Mouse (Mus musculus): Measurements from ENCODE around the gene Clec2i. TPM values are rescaled to one million over a fixed set of nuclear protein-coding genes. Genes with fewer than 3 reads are reported as not detected.
"Not testable (repeated sequence)": the region's sequence is repeated elsewhere in the genome, so short reads cannot be mapped to it uniquely, and the experiment has no call there.

Gene Clec2i
- total RNA-seq, 2 experiments from 2014 or later: 0.15 TPM; not detected in 1

DNA sequence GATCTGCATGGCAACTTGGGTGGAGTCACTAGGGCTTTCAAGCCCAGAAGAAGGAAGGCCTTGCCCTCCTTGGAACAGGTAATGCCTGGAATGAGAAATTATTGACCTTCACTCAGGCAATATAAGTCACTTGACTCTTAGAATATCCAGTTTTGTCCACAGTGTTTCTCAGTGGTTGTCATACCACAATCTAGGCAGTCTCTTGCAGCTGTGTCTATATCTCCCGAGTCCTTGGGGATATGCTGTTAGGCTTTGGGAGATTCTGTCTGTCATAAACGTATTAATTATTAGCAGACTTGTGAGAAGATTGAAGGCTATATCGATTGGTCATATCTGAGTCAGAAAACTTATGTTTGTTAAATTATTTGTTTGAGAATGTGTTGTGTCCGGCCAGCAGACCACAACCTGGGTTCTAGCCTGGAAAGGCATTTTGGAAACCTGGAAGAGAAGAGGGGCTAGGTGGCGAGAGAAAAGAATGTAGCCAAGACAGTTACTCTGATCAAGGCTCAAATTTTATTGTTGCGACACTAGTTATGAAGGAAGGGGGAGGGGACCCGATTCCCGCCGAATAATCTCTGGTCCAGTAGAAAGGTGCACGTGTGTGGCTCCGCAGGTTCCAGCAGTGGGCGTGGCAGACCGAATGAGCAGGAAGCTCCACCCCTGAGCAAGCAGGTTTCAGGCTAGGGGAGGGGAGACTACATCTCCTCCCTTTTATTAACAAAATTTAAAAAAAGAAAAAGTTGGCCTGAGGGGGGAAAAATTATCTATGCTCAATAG, 48.7 kb downstream of the Clec2i start:
- DNase-seq (ENCODE audit: low spot score in 2 of 2); intact Hi-C loops (cut with DNase I): not testable (repeated sequence)

DNA sequence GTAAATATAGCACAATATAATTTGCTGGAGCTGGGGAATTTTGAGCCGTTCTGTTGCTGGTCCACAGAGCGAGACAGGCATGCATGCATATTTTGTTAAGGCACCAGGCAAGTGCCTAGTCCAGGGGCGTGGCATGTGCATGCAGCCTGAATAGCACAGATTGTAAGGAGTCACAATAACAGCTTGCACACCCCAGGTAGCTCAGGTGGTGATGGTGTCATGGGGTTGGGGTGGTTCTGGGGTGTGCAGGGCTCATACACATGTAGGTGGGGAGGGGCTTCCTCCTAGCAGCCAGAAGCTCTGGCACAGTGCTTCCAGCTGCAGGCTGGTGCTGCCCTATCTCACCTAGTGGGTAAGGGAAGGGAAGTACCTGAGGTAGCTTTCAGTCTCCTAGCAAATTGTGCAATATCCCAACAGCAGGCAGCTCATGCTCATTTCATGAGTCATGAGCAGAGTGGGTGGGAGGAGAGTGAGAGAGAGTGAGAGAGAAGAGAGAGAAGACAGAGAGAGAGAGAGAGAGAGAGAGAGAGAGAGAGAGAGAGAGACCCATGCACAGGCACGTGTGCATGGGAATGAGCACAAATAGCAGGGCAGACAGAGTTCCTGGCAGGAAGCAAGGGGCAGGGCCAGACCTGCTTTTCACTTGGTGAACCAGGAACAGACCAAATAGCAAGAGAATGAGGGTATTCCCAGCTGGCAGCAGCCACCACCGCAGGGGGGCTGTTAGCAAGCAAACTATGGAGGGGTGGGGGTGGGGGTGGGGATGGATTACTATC, 54.4 kb downstream of the Clec2i start:
- intact Hi-C loops (cut with DNase I): no loop called here
- DNase-seq (ENCODE audit: low spot score in 2 of 2): peak in 1 of 2 experiments; percentile 3

DNA sequence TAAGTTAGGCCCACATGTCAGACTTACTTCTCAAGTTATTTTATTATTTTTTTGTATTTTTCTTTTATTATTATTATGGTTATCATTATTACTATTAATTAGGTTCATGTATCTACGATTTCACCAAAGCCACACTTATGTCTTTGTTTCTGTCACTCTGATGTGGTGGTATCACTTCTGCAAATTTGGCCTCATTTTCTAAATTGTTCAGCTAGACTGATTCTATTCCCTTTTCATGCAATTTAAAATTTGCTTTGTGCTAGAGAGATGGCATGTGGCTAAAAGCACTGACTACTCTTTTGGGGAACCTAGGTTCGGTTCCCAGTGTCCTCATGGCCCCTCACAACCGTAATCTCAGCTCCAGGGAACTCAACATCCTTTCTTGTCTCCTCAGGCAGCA, 58.2 kb downstream of the Clec2i start:
- intact Hi-C loops (cut with DNase I): no loop called here
- DNase-seq (ENCODE audit: low spot score in 2 of 2): no peak

Small RNA genes lying within 50 kb of the gene (microRNA-seq; reads per million reads assigned to microRNA genes)
- gene Gm27336: 0 reads per million in 2 experiments

Other genes with a start within 250 kb of the Clec2i start
- gene Clec2h, start 225.2 kb upstream of the Clec2i start, total RNA-seq (2021): not detected
- under 1 TPM in 1 of 2 experiments, not detected in 1; 0.47 TPM for gene Klrb1, start 164.5 kb upstream of the Clec2i start, total RNA-seq (2021)
- not detected for gene Klrb1c, start 98.4 kb upstream of the Clec2i start, total RNA-seq (2021)
- gene Gm44511, start 61.3 kb upstream of the Clec2i start, total RNA-seq (2021): not detected
- not detected for gene Klrb1b, start 61.3 kb upstream of the Clec2i start, total RNA-seq (2021)
- gene BC035044, start 3.5 kb downstream of the Clec2i start, total RNA-seq (2021): 1 to 10 TPM in 1 of 2 experiments, under 1 TPM in 1; 0.97 to 1.3 TPM
- gene Clec2g, start 46.8 kb downstream of the Clec2i start, total RNA-seq (2021): 1 to 10 TPM in 1 of 2 experiments, not detected in 1; 1.5 TPM
- gene Klrb1f, start 158.3 kb downstream of the Clec2i start, total RNA-seq (2021): not detected
- gene Clec2e, start 213.3 kb downstream of the Clec2i start, total RNA-seq (2021): not detected

All from left cerebral cortex, postnatal 14 days (tissue).